Mouse (Mus musculus) forelimb bud, embryonic 11.5 days (tissue): Measurements from ENCODE around the gene Tmem109.

Experiments
- DNase-seq: peaks from one replicate; pipeline ENCODE4 v3.0.0-alpha.2; 2012; ENCODE audit warnings: low read depth, low spot score

Tmem109 gene

DNA sequence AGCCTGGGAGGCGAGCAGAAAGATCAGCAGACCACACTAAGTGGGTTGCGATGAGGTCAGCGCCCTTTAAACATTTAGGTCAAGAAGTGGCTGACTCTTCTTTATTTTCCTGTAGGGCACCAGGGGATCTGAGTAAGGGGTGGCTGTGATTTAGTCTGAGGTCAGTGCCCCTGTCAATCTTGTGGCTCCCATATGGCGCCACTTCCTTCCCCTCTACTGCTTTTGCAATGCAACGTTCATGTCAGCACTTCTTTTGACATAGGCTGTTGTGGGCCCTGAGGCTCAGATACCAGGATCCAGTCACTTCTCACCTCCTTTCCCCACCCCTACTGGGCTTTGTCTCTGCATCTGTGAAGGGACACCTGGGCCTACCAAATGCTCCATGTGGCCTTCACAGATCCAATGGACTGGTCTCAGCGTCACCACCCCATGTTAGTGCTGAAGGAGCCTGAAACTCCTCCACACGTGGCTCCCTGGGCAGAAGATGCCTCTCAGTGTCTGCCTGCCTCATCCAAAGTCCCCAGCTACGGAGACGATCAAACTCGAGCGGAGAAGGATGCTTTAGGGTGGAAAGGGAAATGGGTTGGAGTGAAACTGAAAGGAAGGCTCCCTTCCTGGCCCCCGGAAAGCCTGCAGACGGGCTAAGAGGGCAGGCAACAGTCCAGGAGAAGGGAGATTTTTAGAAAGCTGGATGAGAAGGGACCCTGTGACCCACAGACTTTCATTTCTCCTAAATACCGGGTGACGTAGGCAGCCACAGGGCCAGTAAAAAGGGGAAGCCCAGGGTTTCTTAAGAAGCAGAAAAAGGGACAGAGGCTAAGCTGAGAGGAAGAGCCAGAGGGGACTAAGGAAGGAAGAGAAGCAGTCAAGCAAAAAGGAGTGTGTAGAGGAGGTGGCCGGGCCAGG lies 39.8 kb downstream of the Tmem109 start:
- DNase-seq, result no peak

DNA sequence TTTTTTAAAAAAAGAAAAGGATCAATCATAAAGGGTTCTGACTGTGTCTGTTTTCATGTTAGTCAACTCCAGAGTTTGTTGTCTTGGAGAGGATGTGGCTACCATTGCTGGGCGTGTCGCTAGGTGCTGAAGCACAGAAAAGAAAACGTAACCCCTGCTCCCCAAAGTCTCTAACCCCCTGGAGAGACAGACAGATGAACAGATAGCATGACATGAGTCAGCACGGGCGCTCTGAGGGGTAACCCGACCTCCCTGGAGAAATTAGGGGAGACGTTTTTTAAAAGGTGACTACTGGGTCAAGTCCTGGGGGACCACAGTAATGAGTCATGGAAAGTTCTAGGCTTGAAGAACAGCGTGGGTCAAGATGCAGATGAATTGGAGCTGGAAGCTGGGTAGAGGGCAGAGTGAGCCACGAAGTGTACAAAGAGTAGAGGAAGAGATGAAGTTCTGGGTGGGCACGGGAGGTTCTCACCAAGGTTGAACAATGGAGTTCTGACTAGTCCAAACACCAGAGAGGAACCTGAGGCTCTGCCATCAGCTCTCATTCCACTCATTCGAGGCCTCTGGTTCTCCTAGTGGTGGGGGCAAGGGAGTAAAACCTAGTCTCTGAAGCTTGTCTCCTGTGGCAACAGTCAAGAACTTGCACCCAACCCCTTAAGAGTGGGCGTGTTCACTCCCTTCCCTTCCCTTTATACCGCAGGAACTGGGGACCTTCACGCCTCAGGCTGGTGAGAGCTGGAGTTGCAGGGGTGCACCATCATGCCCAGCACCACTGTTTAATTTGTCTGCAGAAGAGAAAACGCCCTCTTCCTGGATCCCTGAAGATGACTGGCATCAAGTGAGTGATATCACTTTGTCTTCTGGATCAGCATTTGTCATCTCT lies 42.5 kb downstream of the Tmem109 start, which contains the start of gene Slc15a3:
Gene Slc15a3 (plus strand): TSS at position 718 of the 883 bp plus-strand sequence.
- no peak for DNase-seq

DNA sequence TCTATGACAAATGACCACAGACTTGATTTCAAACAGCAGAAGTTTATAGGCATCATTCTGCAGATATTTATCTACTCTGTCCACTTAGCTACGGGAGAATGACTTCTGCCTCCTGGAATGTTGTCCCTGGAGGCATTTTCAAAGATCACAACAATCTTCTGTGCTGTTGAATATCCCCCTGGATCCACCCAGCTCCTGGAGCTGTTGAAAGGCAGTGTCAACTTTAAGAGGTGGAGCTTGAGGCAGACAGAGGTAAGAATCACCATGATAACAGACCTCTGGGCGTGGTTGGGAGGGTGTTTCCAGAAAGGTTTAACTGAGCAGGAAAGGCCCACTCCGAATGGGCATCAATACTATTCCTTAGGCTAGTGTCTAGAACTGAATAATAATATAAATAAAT lies 46.1 kb downstream of the Tmem109 start:
- no peak for DNase-seq

DNA sequence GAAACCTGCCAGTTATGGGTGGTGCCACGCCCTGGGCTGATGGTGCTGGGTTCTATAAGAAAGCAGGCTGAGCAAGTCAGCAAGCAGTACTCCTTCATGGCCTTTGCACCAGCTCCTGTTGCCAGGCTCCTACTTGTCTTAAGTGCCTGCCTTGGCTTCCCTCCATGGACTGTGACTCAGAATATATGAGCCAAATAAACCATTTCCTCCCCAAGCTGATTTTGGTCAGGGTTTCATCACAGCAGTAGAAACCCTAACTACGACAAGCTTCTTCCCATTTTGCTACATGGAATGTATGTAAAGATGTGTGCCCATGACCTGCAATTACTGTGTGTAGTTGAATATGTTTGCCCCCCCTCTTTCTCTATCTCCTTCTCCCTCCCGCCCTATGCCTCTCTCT lies 48.2 kb downstream of the Tmem109 start:
- no peak for DNase-seq

DNA sequence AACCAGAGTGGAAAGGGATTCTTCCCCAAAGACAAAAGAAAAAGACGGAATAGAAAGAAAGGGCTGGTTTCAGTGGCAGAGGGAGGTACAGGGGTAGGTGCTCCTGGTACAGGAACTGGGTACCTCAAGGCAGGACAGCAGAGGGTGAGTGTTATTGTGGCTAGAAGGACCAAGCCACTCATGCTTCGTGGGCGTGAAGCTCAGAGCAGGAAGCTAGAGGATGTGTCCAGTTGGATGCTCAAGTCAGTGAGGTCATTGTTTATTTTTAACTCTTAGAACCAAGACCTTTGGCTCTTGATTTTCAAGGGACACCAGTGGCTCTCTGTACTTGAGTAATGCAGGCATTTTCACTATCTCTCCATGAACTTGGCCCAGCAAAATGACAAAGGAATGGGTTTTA lies 49.8 kb downstream of the Tmem109 start:
- DNase-seq, result no peak

DNA sequence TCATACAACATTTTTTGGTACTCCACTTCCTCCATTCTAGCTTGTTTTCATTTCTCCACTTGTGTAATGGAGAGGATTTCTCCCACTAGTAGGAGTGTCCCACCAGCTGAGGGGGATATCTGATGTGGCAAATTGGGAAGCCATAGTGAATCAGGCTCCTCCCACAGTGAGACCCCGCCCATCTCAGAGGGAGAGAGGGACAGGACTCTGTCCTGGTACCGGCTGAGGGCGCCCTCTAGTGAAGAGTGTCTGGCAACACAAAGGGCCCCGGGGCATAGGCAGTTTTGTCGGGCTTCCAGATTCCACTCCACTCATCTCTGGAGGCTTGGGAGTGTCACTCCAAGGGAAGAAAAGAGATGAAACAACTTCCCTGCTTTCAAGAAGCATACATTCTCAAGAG lies 50.4 kb downstream of the Tmem109 start:
- peak; percentile 42 for DNase-seq

DNA sequence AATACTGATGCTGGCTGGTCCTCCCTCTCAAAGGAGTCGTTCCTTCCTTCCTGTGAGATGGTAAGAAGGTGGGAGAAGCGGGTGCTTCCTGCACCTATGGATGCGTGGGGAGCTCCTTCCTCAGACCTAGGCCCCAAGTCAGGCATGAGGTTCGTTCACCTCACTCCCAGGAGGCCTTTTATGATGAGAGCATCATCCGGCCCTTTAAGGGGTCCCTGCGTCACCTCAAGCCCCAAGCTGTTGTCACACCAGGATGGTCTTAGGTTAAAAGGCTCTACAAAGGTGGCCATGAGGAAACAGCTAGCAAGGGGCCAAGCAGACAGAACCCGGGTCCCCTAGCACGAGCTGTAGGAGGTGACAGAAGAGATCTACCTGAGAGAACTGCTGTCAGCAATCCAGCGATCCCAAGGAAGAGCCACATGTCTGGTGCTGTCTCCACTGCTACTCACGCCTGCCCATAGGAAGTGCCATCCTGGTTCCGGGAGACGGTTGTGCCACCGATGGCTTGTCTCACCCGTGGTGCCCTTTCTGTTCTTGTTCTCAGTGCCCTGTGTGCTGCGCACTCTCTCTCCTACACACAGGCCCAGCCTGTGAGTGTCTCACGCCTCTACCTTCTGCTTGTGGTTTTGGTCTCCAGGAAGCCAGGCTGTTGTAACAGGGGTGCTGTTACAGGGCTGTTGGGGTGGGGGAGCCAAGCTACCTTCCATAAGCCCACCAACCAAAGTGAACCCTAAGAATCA lies 52.2 kb downstream of the Tmem109 start, which contains the start of gene Cd6:
Gene Cd6 (minus strand): TSS at position 623 of the 740 bp plus-strand sequence.
- no peak for DNase-seq

DNA sequence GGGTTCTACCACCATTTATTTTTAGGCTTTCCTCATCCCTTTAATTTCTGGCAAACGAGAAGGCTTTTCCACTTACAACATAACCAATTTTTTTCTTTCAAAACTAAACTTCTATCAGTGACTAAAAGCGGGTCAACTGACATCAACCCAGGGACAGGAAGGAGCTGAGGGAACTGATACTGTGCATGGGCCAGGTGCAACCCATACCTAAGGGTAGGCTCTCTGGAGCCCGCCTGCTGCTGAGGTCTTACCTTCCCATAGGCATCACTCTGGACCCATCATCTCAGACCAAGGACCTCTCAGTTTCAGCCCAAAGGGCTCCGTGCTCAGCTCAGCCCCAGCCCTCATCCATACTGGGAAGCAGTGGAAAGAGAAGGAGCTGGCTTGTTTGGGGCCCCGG lies 53.5 kb downstream of the Tmem109 start:
- no peak for DNase-seq

DNA sequence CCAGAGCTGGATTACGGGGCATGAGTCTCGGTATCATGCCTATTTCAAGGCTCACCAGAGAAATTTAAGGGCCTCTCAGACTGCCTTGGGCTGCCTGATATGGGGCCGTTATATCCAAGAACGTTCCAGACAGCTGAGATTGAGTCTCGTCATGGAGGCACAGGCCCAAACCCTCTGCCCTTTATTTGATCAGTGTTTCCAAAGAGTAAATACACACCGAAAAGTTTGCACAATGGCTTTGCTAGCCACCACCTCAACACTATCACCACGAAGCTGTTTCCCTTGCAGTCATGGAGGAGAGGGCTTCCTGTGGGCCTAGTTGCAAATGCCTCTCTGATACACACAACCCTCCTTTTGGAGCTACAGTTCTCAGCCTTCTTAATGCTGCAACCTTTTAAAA lies 57.7 kb downstream of the Tmem109 start:
- no peak for DNase-seq

DNA sequence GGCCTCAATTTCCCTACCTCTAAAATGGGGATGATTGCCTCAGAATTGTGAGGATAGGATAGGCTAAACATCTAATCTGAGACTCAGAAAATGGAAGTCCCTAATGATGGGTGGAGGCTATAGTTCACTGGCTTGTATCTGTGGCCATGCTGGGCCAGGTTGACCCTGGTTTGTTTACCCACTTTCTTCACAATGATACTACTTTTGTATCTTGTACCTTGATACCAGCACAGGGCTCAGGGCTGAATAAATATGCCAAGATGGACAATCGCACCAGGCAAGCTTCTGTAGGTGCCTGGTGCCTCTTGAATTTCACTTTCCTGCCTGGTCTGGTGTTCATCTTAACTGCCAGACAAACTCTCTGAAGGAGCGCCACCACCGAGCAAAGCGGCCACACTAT lies 59.3 kb downstream of the Tmem109 start:
- no peak for DNase-seq

DNA sequence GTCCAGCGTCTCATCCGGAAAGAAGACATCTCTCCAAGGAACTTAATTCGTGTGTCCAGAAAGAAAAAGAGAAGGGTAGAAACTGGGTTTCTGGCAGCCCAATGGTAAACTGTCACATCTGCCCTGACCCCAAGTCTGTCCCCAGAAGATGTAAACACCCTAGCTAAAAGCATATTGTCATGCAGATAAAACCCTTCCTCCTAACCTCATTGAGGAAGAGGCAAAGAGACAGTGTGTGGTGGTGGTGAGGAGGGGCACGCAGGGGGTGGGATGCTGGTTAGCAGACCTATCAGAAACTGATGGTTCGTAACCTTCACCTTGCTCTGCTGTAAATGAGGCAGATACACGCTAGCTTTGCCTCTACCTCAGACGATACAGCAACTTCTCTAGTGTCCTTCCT lies 60.5 kb downstream of the Tmem109 start:
- DNase-seq, result no peak
